Mouse (Mus musculus) MEL (cell line): ENCODE results near the gene Mindy3.

ENCODE experiments used
- BHLHE40 ChIP-seq: IDR thresholded peaks from 2 replicates; pipeline ENCODE4 v1.6.1; 2012; ENCODE audit warnings: low read depth, mild to moderate bottlenecking, inconsistent platforms, low read length, improper control_type of control experiment, borderline replicate concordance
- CHD2 ChIP-seq: IDR thresholded peaks from 2 replicates; pipeline ENCODE4 v1.6.1; 2011; ENCODE audit warnings: low read length, improper control_type of control experiment
- CTCF ChIP-seq, 3 experiments: IDR thresholded peaks in 2 of 3; conservative IDR thresholded peaks in 1 of 3; 2 replicates each; pipeline ENCODE4 v1.5.1; 2011 to 2012; ENCODE audit warnings: low read length in 3 of 3, low read depth in 2 of 3, mild to moderate bottlenecking in 2 of 3, improper control_type of control experiment in 1 of 3, inconsistent platforms in 1 of 3, mixed read lengths in 1 of 3, moderate library complexity in 1 of 3; ENCODE audit not compliant: control insufficient read depth in 1 of 3, insufficient read depth in 1 of 3, poor library complexity in 1 of 3, severe bottlenecking in 1 of 3
- ELF1 ChIP-seq: IDR thresholded peaks from 2 replicates; pipeline ENCODE4 v1.6.1; 2014; ENCODE audit warnings: low read depth, mild to moderate bottlenecking, inconsistent platforms, low read length, improper control_type of control experiment, moderate library complexity
- GATA1 ChIP-seq: IDR thresholded peaks from 2 replicates; pipeline ENCODE4 v1.6.1; 2011; ENCODE audit warnings: low read depth, low read length, improper control_type of control experiment
- HCFC1 ChIP-seq: IDR thresholded peaks from 2 replicates; pipeline ENCODE4 v1.6.1; 2012; ENCODE audit warnings: low read depth, mild to moderate bottlenecking, inconsistent platforms, low read length, improper control_type of control experiment, moderate library complexity
- MAX ChIP-seq: IDR thresholded peaks from 2 replicates; pipeline ENCODE4 v1.6.1; 2011; ENCODE audit warnings: low read length, improper control_type of control experiment
- MEF2A ChIP-seq: IDR thresholded peaks from 2 replicates; pipeline ENCODE4 v1.6.1; 2014; ENCODE audit warnings: low read depth, mild to moderate bottlenecking, inconsistent platforms, low read length, improper control_type of control experiment; ENCODE audit not compliant: poor library complexity, insufficient replicate concordance, severe bottlenecking; ENCODE audit errors: extremely low read depth
- MYC ChIP-seq: IDR thresholded peaks from 2 replicates; pipeline ENCODE4 v1.6.1; 2011; ENCODE audit warnings: low read depth, mild to moderate bottlenecking, low read length, improper control_type of control experiment, moderate library complexity
- POLR2A ChIP-seq, 2 experiments: IDR thresholded peaks; 2 replicates each; pipeline ENCODE4 v1.6.1; 2011 to 2012; ENCODE audit warnings: low read length in 2 of 2, mild to moderate bottlenecking in 2 of 2, control low read depth in 1 of 2, improper control_type of control experiment in 1 of 2, low read depth in 1 of 2, moderate library complexity in 1 of 2; ENCODE audit not compliant: control insufficient read depth in 1 of 2, insufficient read depth in 1 of 2, poor library complexity in 1 of 2
- SIN3A ChIP-seq: IDR thresholded peaks from 2 replicates; pipeline ENCODE4 v1.6.1; 2012; ENCODE audit warnings: low read length, improper control_type of control experiment, inconsistent platforms
- USF1 ChIP-seq: IDR thresholded peaks from 2 replicates; pipeline ENCODE4 v1.6.1; 2014; ENCODE audit warnings: low read depth, mild to moderate bottlenecking, inconsistent platforms, low read length, improper control_type of control experiment, moderate library complexity

- TF ChIP-seq POLR2A (IDR thresholded peaks at IDR 0.05; ENCODE audit: control insufficient read depth in 1 of 2, insufficient read depth in 1 of 2, low read depth in 1 of 2, low read length in 2 of 2, poor library complexity in 1 of 2) (no peak), CTCF (IDR thresholded peaks at IDR 0.05 in 2 of 3, conservative IDR thresholded peaks at IDR 0.05 in 1 of 3; ENCODE audit: control insufficient read depth in 1 of 3, insufficient read depth in 1 of 3, low read depth in 2 of 3, low read length in 3 of 3, poor library complexity in 1 of 3, severe bottlenecking in 1 of 3) (no peak), GATA1 (no peak), ELF1 (no peak), BHLHE40 (no peak), CHD2 (no peak), HCFC1 (no peak), MYC (no peak), MEF2A (no peak), MAX (no peak), USF1 (no peak), SIN3A (no peak)
Measured at GRCm38 (mm10) chr2:12406737-12407136, 12.5 kb downstream of the Mindy3 start.
